Mouse (Mus musculus): ENCODE data around the gene S100a13. TPM values are rescaled to one million over a fixed set of nuclear protein-coding genes. Genes with fewer than 3 reads are reported as not detected.

The S100a13 gene
- polyA plus RNA-seq, 1 experiment: 65.4 TPM

DNA sequence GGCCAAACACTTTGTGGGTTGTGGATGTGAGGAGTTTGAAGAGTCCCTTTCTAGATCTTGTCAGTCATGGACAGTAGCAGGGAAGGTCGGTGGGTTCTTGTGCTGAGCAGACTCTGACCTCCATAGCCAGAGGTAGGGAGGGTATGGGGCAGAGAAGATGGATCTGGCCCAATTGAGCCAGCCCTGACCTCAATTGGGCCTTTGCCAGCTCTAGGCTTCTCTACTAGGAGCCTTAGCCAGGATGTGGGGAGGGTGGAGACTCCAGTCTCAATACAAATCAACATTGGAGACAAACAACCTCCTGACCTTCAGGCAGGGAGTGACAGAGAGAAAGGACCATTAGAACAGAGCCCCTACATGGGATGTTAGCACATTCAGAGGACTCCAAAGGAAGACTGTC, 1.0 kb downstream of the S100a13 start:
- 11% methylated on average over 1 of the region's 1 CpGs for WGBS
- Histone ChIP-seq H3K4me3 (ENCODE audit: insufficient read depth, low read depth, low read length) (peak overlapping the region; percentile 60), H3K27me3 (replicated peaks; ENCODE audit: control insufficient read depth, insufficient read depth, low read length) (no peaks in the 10 kb centered on the region), H3K27ac (ENCODE audit: insufficient read depth, low read depth, low read length) (peak overlapping the region; percentile 72), H3K36me3 (ENCODE audit: control insufficient read depth, insufficient read depth, low read length) (no peaks in the 10 kb centered on the region), H3K4me1 (ENCODE audit: control insufficient read depth, insufficient read depth, low read length) (no peaks in the 10 kb centered on the region)
- no peak for TF ChIP-seq POLR2A (IDR thresholded peaks at IDR 0.05; ENCODE audit: low read depth, low read length)
- no peak for TF ChIP-seq CTCF (conservative IDR thresholded peaks at IDR 0.05; ENCODE audit: insufficient read depth, insufficient read length, low read depth, low read length)
- DNase-seq: peak; percentile 74

DNA sequence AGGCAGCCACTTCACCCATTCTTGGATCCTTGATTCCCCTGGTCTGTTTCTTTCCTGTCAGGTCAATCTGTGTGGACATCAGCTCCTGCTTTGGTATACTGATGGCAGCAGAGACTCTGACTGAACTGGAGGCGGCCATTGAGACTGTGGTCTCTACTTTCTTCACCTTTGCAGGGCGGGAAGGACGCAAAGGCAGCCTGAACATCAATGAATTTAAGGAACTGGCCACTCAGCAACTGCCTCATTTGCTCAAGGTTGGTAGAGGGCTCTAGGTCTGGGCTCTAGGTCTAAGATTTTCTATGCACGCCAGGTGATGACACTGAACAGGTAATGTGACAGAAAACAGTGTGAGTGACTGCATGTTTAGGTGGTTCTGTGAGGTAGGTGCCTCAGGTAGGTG, 1.6 kb downstream of the S100a13 start:
- WGBS: 96% methylated on average over 4 of the region's 4 CpGs
- no peaks in the 10 kb centered on the region for H3K4me1 ChIP-seq (ENCODE audit: control insufficient read depth, insufficient read depth, low read length)
- no peaks in the 10 kb centered on the region for H3K36me3 ChIP-seq (ENCODE audit: control insufficient read depth, insufficient read depth, low read length)
- no peak for DNase-seq
- H3K4me3 ChIP-seq (ENCODE audit: insufficient read depth, low read depth, low read length): no peak overlapping the region
- H3K27me3 ChIP-seq (replicated peaks; ENCODE audit: control insufficient read depth, insufficient read depth, low read length): no peaks in the 10 kb centered on the region
- TF ChIP-seq POLR2A (IDR thresholded peaks at IDR 0.05; ENCODE audit: low read depth, low read length) (no peak), CTCF (conservative IDR thresholded peaks at IDR 0.05; ENCODE audit: insufficient read depth, insufficient read length, low read depth, low read length) (no peak)
- H3K27ac ChIP-seq (ENCODE audit: insufficient read depth, low read depth, low read length): no peak overlapping the region

GRCm38 (mm10) chr3:90517711-90518110, 3.5 kb downstream of the S100a13 start:
- no peak for DNase-seq
- no peaks in the 10 kb centered on the region for H3K27me3 ChIP-seq (replicated peaks; ENCODE audit: control insufficient read depth, insufficient read depth, low read length)
- H3K4me3 ChIP-seq (ENCODE audit: insufficient read depth, low read depth, low read length): no peak overlapping the region
- no peaks in the 10 kb centered on the region; the same call in 1 of the 2 replicates for H3K36me3 ChIP-seq (ENCODE audit: control insufficient read depth, insufficient read depth, low read length)
- no peak overlapping the region for H3K27ac ChIP-seq (ENCODE audit: insufficient read depth, low read depth, low read length)
- no peak for TF ChIP-seq CTCF (conservative IDR thresholded peaks at IDR 0.05; ENCODE audit: insufficient read depth, insufficient read length, low read depth, low read length)
- TF ChIP-seq POLR2A (IDR thresholded peaks at IDR 0.05; ENCODE audit: low read depth, low read length): no peak
- WGBS: 74% methylated on average over 4 of the region's 4 CpGs
- H3K4me1 ChIP-seq (ENCODE audit: control insufficient read depth, insufficient read depth, low read length): no peaks in the 10 kb centered on the region

- H3K36me3 ChIP-seq (ENCODE audit: control insufficient read depth, insufficient read depth, low read length): no peaks in the 10 kb centered on the region; the same call in 1 of the 2 replicates
- peak; percentile 81 for DNase-seq
- no peaks in the 10 kb centered on the region for H3K27me3 ChIP-seq (replicated peaks; ENCODE audit: control insufficient read depth, insufficient read depth, low read length)
- H3K4me3 ChIP-seq (ENCODE audit: insufficient read depth, low read depth, low read length): no peak overlapping the region
- WGBS: 64% methylated on average over 4 of the region's 4 CpGs
- H3K4me1 ChIP-seq (ENCODE audit: control insufficient read depth, insufficient read depth, low read length): no peaks in the 10 kb centered on the region
- no peak overlapping the region for H3K27ac ChIP-seq (ENCODE audit: insufficient read depth, low read depth, low read length)
- TF ChIP-seq POLR2A (IDR thresholded peaks at IDR 0.05; ENCODE audit: low read depth, low read length): no peak
- peak; percentile 82 for TF ChIP-seq CTCF (conservative IDR thresholded peaks at IDR 0.05; ENCODE audit: insufficient read depth, insufficient read length, low read depth, low read length)
Measured at GRCm38 (mm10) chr3:90525421-90525820, 11.2 kb downstream of the S100a13 start.

- DNase-seq: no peak
- Histone ChIP-seq H3K36me3 (ENCODE audit: control insufficient read depth, insufficient read depth, low read length) (no peaks in the 10 kb centered on the region; the same call in 1 of the 2 replicates), H3K4me1 (ENCODE audit: control insufficient read depth, insufficient read depth, low read length) (no peaks in the 10 kb centered on the region), H3K4me3 (ENCODE audit: insufficient read depth, low read depth, low read length) (no peak overlapping the region), H3K27ac (ENCODE audit: insufficient read depth, low read depth, low read length) (no peak overlapping the region), H3K27me3 (replicated peaks; ENCODE audit: control insufficient read depth, insufficient read depth, low read length) (no peaks in the 10 kb centered on the region)
- WGBS: 59% methylated on average over 2 of the region's 2 CpGs
- TF ChIP-seq CTCF (conservative IDR thresholded peaks at IDR 0.05; ENCODE audit: insufficient read depth, insufficient read length, low read depth, low read length) (no peak), POLR2A (IDR thresholded peaks at IDR 0.05; ENCODE audit: low read depth, low read length) (no peak)
Measured at GRCm38 (mm10) chr3:90526076-90526475, 11.8 kb downstream of the S100a13 start.

GRCm38 (mm10) chr3:90526580-90526979, 12.3 kb downstream of the S100a13 start, which contains the start of gene S100a14:
TSS of gene S100a14 (plus strand) at chr3:90526856.
- TF ChIP-seq POLR2A (IDR thresholded peaks at IDR 0.05; ENCODE audit: low read depth, low read length) (no peak), CTCF (conservative IDR thresholded peaks at IDR 0.05; ENCODE audit: insufficient read depth, insufficient read length, low read depth, low read length) (no peak)
- DNase-seq: no peak
- no peaks in the 10 kb centered on the region; the same call in 1 of the 2 replicates for H3K36me3 ChIP-seq (ENCODE audit: control insufficient read depth, insufficient read depth, low read length)
- no peaks in the 10 kb centered on the region for H3K27me3 ChIP-seq (replicated peaks; ENCODE audit: control insufficient read depth, insufficient read depth, low read length)
- no peak within 1 kb of the TSS for H3K27ac ChIP-seq (ENCODE audit: insufficient read depth, low read depth, low read length)
- WGBS: 62% methylated on average over 5 of the region's 5 CpGs
- H3K4me1 ChIP-seq (ENCODE audit: control insufficient read depth, insufficient read depth, low read length): no peaks in the 10 kb centered on the region
- no peak within 1 kb of the TSS for H3K4me3 ChIP-seq (ENCODE audit: insufficient read depth, low read depth, low read length)

GRCm38 (mm10) chr3:90527291-90527873, 13.1 kb downstream of the S100a13 start:
- Histone ChIP-seq H3K27me3 (replicated peaks; ENCODE audit: control insufficient read depth, insufficient read depth, low read length) (no peaks in the 10 kb centered on the region), H3K4me3 (ENCODE audit: insufficient read depth, low read depth, low read length) (no peak overlapping the region), H3K4me1 (ENCODE audit: control insufficient read depth, insufficient read depth, low read length) (no peaks in the 10 kb centered on the region), H3K36me3 (ENCODE audit: control insufficient read depth, insufficient read depth, low read length) (no peaks in the 10 kb centered on the region; the same call in 1 of the 2 replicates), H3K27ac (ENCODE audit: insufficient read depth, low read depth, low read length) (no peak overlapping the region)
- TF ChIP-seq POLR2A (IDR thresholded peaks at IDR 0.05; ENCODE audit: low read depth, low read length) (no peak), CTCF (conservative IDR thresholded peaks at IDR 0.05; ENCODE audit: insufficient read depth, insufficient read length, low read depth, low read length) (no peak)
- DNase-seq: no peak
- WGBS: 89% methylated on average over 7 of the region's 7 CpGs

Data from kidney, adult 2 months (tissue).